Mouse (Mus musculus) adrenal gland, postnatal 4 days (tissue): ENCODE measurements around the gene Ppp1r21. TPM values are rescaled to one million over a fixed set of nuclear protein-coding genes. Genes with fewer than 3 reads are reported as not detected.
A peak's percentile ranks its signal among the peaks of the same experiment; 100 is the strongest.

ENCODE experiments used
- DNase-seq, 2 experiments: peaks; one replicate each; pipeline ENCODE4 v3.0.0; 2021 to 2022; ENCODE audit warnings: low spot score in 2 of 2, mixed read lengths in 2 of 2
- long read RNA-seq, 2 experiments: library from polyadenylated mRNA; stranded (forward); transcript quantifications; one replicate each; pipeline ENCODE4 v2.0.0; 2021
- total RNA-seq, 2 experiments: library from RNA; stranded (reverse); gene quantifications; 2 replicates each; pipeline ENCODE4 v1.2.3; 2021

Gene Ppp1r21
- 10 to 100 TPM; 43.9 to 49.9 TPM for total RNA-seq
- long read RNA-seq, experiment 1, transcript Ppp1r21-201 (22 exons, 3,141 nt): major isoform, 8 of 14 reads
- long read RNA-seq, experiment 1, partial matches to known transcripts: 4 of 14 reads
- long read RNA-seq, experiment 1, other reads (novel, unspliced or antisense): 2 of 14 reads
- long read RNA-seq, experiment 2, transcript Ppp1r21-201 (22 exons, 3,141 nt): major isoform, 36 of 53 reads
- long read RNA-seq, experiment 2, partial matches to known transcripts: 9 of 53 reads
- long read RNA-seq, experiment 2, other reads (novel, unspliced or antisense): 8 of 53 reads

DNA sequence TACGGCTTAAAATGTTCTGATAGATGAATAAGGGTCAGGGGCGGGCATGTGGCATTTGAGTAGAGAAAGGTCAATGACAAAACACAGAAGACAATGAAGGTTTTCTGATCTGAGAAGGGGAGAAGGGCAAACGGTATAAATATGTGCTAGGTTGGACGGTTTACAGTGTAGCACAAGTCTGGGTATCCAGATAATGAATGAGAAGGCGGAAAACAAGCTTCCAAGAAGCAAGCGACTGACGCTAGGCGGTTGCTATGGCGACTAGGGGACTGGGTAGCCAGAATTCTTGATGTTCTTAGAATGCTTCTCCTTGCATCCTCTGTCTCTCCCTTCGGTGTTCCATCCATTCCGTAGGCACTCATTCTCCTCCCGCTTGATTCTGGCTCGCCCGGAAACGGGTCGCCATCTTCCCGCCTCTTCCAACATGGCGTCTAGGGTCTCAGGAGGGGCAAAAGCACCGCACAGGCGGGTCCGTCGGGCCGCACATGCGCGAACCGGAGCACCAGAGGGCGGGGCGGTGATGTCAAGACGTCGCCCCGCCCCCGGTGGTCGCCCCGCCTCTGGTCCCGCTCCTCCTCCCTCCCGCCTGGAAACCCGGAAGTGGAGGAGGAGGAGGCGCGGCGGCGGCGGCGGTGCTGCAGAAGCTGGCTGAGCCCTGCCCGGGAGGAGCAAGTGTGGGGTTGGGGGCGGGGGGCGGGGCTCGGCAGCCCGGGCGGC is at the start of gene Ppp1r21:
Gene Ppp1r21 (plus strand): TSS at position 600 of the 717 bp plus-strand sequence.
- peak; percentile 94 to 95 for DNase-seq

DNA sequence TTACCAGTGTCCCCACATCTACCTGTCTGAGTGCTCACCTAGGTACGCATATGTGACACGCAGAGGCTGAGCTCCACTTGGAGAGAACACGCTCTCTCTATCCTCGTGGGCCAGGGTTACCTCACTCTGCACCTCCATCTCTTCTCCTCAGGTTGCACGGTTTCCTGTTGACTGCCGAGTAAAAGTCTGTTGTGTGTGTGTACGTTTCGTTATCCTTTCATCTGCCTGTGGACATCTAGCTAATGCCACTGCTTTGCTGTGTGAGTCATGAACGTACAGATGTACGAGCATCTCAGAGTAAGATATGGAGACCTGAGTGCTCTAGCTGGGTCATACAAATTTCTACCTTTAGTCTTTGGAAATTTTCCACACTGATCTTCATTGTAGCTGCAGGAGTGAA is 49.5 kb upstream of the Ppp1r21 start:
- DNase-seq: no peak

DNA sequence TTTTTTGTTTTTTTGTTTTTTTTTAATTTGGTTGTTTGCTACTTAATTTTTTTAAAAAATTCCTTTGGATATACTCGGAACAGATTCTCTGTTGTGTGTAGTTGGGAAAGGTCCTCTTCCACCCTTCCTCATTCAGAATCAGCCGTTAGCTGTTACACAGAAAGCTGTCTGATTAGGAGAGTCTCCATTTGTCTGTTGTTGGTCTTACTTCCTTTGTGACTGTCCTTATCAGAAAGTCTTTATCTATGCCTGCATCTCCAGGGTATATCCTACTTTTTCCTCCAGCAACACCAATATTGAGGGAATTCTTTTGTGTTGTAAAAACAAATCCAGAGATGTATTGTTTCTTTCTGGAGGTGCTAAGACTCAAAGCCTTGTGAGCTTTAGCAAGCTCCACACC is 48.9 kb upstream of the Ppp1r21 start:
- DNase-seq: no peak

DNA sequence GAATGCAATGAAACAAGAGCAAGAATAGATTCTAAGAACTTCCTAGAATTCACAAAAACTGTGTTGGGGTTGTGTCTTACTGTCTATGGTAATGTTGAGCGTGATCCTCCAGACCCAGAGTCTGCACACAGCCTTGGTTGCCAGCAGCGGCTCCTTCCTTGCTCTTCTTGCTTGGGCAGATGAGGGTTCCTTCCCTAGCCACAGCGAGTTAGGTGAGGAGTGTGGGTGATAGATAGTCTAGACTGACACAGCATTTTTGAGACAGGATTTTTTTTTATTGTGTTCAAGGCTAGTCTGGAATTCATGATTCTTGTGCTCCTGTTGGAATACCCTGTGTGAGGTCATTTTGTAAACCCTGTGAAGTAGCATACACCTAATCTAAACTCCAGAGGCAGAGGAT is 48.3 kb upstream of the Ppp1r21 start:
- DNase-seq: no peak

DNA sequence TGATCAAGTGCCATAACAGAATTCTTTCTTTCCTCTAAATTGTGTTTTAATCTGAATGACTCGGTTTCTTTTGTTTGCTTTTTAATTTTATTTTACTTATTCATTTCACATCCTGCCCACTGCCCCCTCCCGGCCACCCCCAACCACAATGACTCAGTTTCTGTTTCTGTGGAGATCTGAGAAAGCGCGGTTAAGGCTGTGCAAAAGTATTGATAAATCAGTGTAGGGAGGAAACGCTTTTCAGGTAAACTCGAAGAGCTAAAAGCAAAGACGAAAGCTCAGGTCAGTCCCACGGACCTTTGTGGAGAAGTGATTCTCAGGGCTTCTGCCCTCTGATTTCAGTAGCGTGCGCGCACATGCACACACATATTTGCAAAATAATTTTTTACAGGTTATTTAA is 45.4 kb upstream of the Ppp1r21 start:
- DNase-seq: no peak

DNA sequence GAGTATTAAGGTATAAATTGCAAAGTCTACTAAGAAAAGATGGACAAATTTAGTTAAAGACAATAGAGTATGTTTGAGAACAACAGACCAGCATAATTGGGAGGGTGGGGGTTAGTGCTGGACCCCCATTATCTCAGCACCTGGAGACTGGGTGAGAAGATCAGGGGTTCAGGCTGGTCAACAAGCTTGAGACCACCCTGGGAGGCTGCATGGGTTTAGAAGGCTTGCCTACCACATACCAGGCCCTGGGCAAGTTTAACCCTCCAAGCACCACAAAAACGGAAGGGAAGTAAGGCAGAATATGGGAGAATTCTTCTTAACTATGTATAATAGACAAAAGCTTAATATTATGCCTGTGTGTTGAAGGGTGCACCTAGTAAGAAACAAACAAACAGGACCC is 45.0 kb upstream of the Ppp1r21 start:
- DNase-seq: no peak

DNA sequence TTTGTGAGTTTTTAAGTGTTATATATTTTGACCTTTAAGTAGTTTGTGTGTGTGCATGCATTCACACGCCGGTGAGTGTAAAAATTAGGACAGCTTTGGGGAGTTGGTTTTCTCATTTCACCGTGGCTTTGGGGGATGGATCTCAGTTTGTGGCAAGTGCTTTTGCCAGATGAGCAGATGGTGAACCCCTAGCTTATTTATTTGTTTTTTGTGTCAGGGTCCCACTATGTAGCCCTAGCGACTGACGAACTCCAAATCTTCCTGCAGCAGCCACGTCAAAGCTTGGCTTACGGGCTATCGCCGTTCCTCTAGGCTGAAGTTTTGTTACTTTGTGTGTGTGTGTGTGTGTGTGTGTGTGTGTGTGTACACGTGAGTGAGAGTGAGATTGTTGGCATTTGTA is 39.4 kb upstream of the Ppp1r21 start:
- no peak for DNase-seq

DNA sequence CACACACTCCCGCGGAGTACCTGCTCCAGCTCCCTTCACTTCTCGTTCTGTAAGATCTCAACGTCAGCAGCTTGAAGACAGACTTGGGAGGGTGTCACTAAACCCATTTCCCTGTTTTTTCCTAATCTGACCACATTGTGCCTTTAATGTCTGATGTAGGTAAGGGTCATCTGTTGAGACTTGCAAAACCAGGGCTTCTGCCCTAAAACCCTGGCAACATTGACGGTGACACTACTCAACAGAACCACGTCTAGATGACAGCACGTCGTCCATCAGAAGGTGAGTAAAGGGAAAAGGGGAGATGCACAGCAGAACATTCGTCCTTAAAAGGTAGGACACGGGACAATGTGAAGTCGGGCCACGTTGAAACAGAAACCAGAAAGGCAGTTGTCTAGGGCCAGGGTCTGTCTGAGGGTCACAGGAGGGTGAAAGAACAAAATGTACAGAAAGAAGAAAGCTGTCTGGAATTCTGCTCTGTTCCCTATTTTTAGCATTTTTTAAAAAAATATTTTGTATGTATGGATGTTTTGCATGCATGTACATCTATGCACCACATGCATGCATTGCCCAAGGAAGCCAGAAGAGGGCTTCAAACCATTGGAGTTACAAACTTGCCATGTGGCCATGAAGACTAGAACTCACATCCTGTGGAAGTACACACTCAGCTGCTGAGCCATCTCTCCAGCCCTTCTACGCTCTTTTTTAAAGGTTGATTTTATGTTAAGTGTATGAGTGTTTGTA is 38.4 kb upstream of the Ppp1r21 start:
- DNase-seq: no peak

DNA sequence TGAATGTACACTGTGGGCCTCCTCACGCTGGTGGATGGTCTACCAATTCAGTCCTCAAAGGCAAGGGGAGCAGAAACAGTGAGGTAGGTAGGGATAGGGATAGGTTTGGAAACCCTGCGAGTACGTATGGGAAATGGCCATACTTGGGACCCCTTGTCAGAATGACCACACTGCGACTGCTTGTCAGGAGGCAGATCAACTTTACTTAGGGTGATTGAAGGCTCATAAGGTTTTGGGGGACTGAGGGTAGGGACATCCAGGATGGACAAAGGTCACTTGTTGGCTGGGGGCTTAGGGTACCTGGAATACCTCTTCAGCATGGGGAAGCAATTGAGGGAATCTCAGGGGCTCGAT is 37.8 kb upstream of the Ppp1r21 start:
- DNase-seq: no peak

DNA sequence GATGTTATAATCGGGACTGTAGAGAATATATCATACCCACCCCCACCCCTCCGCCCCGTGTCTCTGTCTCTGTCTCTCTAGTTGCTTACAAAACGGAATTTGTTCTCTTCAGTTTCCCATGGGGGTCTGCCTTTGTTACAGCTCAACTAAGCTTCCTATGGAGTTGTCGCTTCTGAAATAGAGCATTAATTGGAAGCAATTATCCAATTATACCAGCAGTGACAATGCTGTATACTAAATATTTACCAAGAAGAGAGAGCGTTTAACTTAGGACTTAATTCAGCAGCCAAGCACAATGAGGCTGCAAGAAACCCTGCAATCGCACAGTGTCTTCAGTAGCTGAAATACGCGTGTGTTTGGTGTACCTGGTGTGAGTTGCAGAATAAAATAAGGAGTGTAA is 36.4 kb upstream of the Ppp1r21 start:
- DNase-seq: no peak

DNA sequence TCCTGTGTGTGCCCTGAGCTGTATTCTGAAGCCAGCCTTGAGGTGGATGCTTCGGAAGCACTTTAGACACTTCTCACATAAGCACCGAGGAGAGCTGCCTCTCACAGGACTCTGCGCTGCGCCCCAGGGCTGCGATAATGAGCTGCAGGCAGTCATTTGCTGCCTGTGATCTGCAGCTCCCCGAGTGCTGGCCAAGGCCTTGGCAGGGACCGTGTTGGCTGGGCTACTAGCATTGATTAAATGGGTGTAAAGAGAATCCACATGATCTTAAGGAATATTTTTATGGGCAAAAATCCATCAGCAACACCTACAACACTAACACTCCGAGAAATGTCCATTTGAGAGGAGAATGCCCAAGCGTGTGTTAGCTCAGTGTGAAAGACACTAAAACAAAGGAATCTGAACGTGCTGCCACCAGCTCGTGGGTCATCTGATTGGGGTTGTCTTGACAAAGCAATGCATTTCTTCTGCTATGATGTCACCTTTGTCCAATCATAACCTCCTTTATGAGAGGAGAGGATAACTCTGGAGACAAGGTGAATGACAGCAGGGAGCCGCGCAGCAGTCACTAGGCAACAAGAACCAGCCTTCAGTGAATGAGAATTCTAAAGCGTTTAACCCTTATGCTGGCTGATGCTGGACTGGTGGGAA is 35.7 kb upstream of the Ppp1r21 start:
- no peak for DNase-seq

DNA sequence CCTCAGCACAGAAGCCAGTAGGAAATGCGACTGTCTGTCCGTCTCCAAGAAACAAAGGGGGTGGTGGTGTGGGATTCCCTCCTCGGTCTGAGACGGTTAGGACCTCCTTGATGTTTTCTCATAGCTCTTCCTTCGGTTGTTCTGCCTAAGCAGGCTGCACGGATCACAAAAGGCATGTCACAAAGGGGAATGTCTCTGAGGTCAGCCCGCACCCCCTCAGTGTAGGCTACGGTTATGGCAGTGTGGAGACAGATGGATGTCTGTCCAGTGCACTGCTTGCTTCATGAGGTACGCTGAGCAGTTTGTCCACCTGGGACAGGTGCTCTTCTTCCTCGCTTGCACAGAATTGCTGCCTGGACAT is 35.2 kb upstream of the Ppp1r21 start:
- DNase-seq: no peak

DNA sequence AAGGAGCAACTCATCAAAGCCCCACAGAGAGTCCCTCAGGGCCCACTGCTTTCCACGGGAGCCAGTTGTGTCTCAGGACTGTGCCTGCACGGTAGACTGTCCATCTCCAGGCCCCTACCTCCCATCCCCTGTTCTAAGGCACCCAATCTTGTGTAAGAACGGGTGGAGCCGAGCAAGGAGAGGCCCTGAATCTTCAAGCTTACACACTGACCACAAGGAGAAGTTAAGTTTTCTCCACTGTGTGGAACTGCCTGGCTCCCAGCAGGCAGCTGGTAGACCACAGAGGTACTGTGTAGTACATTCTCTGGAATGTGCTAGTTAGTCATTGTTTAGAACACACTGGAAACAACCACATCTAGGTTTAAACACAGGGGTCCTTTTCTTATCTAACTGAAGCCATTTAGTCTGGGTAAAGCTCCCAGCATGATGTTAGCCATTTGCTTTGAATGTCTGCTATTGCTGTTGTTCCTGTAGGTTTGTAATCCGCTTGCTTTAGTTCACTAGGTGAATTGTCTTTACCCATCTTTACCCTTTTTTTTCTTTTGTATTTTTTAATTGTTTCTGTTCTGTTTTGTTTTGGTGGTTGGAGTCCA is 31.7 kb upstream of the Ppp1r21 start:
- DNase-seq: no peak

DNA sequence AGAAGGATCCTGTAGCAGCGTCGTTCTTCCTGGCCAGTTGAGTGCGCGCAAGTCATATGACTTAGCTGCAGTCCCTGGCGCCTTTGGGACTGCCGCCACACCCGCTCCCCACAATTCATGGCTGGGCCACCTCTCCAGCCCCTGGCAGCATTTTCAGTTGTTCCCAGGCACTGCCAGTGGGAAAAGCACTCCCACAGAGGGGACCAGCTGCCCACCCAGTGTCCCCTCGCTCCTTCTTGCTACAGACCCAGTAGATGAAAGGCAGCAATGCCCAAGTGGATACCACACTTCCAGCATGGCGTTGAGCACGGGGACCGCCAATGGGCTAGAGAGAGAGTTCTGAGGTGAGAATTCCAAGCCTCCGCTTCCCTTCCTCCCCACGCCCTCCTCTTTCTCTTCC is 25.9 kb upstream of the Ppp1r21 start:
- no peak for DNase-seq

DNA sequence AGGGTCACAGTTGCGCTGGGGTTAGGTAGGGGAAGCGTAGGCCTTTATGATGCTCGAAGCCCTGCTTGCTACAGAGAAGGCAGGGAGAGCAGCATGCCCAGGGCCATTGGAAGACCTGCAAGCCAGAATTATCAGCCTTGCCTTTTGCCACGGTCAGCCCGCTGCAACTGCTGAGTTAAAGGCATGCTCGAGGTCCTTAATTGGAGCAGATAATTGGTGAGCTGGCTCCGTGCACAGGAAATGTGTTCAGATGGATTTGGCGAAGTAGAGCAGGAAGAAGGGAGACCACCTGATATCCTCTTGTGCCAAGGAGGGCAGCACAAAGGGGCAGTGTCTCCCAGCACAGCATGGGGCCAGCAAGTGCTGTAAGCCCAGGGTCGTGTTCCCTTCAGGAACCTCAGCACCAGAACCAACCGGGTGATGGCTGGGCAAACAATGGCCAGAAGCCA is 24.6 kb upstream of the Ppp1r21 start:
- no peak for DNase-seq

DNA sequence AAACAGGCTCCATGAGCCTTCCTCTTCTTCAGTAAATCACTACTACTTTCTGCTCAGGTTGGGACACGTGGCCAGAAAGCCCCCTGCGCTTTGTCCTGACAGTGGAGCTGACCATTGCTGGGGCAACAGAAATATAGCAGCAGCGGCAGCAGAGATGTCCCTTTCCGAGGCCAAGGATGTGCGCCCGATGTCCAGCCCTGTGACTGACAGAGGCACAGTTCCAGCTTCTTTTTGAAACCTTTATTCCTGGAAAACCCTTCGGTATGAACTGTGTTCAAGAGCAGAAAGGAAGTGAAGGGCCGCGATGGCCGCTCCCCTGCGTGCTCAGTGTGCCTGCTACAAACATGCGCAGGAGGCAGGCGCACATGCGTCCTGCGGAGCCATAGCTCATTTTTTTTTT is 24.0 kb upstream of the Ppp1r21 start:
- no peak for DNase-seq

DNA sequence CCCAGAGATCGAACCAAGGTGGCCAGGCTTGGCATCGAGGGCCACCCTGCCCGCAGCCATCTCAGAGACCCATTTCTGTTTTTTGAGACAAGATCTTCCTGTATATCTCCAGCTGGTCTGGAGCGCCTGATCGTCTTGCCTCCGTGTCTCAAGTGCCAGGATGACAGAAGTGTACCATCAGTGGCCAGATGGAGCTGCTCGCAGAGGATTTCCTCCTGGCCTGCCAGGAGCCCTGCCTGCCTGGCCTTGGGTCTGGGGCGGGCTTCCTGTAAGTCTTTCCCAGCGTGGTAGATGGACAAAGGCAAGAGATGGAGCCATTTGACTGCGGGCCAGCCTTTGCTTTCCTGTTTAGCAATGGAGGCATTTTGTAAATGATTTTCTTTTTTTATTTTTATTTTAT is 22.5 kb upstream of the Ppp1r21 start:
- no peak for DNase-seq

DNA sequence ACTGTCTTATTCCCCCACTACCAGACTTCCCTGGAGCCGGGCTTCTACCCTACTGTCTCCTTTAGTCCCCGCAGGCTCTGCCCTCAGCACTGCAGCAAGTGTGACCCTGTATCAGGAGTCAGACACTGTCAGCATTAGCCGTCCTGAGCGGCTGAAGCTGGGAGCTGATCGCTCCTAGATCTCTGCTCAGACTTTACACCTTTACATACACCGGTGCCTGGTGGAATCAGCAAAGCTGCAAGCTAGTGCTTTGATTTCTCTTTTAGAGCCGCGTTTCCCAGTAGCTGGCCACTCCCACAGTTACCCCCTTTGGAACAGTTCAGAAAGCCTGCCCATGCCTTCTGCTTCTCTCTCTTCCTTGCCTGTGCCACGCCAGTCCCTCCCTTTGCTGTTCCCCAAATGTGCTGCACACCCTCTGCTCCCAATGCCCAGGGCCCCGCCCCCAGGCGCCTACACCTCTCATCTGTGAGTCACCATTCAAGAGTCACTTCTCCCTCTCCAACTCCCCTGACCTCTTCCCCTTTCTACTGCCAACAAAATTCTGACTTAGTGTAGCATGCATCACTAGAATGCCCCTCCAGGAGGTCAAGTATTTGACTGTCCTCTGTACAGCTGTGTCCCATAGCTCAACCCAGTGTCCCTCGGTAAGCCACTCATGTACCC is 20.9 kb upstream of the Ppp1r21 start:
- DNase-seq: peak; percentile 53 to 62

DNA sequence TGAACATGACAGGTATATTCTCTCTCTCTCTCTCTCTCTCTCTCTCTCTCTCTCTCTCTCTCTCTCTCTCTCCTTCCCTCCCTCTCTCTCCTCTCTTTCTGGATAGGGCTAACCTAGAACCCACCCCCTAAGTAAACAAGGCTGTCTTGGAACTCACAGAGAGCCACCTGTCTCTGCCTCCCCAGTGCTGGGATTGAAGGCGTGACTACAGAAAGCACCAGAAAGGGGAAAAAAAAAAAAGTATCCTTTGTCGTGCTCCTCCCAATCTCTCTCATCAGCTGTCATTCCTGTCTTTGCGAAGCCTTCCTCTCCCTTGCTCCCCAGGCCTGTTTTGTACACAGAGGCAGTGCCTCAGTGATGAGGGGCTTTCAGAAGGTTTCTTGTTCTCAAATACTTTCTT is 19.9 kb upstream of the Ppp1r21 start:
- DNase-seq: no peak

DNA sequence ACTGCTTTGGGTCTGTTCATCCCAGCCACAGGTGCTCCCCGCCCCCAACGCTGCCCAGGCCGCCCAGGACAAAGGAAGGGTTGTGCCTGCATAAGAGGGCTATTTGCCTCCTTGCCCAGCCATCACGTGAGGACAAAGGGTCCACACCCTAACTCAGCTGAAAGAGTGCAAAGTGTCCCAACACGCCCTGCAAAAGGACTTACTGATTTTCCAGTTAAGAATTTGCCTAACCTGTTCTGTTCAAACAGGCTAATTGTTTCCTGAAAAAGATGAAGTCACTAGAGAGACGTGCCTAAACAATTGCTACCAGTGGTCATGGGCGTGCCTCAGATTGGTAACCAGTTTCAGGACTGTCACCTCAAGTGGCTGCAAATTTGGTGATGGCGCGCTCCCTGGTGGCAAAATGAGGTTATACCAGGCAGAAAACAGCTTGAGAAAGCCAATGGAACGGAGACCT is 18.8 kb upstream of the Ppp1r21 start:
- peak; percentile 63 to 76 for DNase-seq

DNA sequence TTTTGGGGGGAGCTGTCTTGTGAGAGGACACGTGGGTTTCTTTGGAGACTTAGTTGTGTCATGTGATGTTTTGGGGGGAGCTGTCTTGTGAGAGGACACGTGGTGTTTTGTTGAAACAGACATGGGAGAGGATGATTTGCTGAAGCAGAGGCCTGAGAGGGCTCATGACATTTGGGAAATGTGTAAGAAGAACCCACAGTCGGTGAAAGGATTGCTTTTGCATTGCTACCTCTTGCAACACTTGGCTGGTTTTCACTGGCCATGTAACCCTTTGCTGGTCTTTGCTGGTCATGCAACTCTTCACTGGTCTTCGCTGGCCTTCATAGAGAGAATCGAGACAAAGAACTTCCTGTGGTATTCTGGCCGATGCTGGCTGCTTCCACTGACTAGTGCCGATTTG is 13.4 kb upstream of the Ppp1r21 start:
- no peak for DNase-seq
